Mouse (Mus musculus): Measurements from ENCODE around the gene Ccdc186. TPM values are rescaled to one million over a fixed set of nuclear protein-coding genes. Genes with fewer than 3 reads are reported as not detected.

Gene Ccdc186
- polyA plus RNA-seq (2012; rRNA removed) = 16.3 and 17.8 TPM in 2 replicates

GRCm38 (mm10) chr19:56821798-56822447 lies at the start of gene Ccdc186:
Gene Ccdc186, minus strand, starts transcription at chr19:56822190.

GRCm38 (mm10) chr19:56826047-56826631 lies 4.1 kb upstream of the Ccdc186 start, which contains the start of gene Tdrd1:
Gene Tdrd1, plus strand, starts transcription at chr19:56826209.

Other genes with a start within 250 kb of the Ccdc186 start
- 0.47 and 0.48 TPM in 2 replicates for gene Adrb1, start 100.0 kb downstream of the Ccdc186 start, polyA plus RNA-seq (2012; rRNA removed)
- gene Tdrd1, start 4.0 kb upstream of the Ccdc186 start, polyA plus RNA-seq (2012; rRNA removed) = 0.36 and 0.94 TPM in 2 replicates
- gene Vwa2, start 52.1 kb upstream of the Ccdc186 start, polyA plus RNA-seq (2012; rRNA removed) = 1.1 and 2.4 TPM in 2 replicates
- 3.6 and 4.7 TPM in 2 replicates for gene Afap1l2, start 186.0 kb upstream of the Ccdc186 start, polyA plus RNA-seq (2012; rRNA removed)